Mouse (Mus musculus): ENCODE data around the gene C8g.

The C8g gene

GRCm38 (mm10) chr2:25467606-25468303, 33.8 kb downstream of the C8g start:
- no peak for DNase-seq (ENCODE audit: low read depth)

GRCm38 (mm10) chr2:25465816-25466635, 35.5 kb downstream of the C8g start:
- DNase-seq (ENCODE audit: low read depth), result peak; percentile 34

DNA sequence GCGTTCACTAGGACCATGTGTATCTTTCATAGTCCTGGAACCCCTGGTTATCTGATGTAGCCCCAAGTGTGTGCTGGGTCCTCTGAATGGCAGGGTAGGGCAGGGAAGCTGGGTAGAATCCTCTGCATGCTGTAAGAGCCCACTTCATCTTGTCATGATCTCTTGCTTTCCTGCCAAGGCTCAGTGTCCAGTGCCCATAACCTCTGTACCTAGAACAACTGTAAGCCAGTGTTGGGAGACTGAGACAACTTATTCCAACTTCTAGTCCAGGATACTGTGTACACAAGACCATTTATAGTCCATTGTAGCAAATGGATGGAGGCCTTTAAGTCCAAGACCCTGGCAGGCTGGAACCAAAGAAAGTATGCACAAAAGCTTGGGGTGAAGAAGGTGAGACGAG, 36.3 kb downstream of the C8g start:
- no peak for DNase-seq (ENCODE audit: low read depth)

- no peak for DNase-seq (ENCODE audit: low read depth)
Measured at GRCm38 (mm10) chr2:25463630-25464029, 37.9 kb downstream of the C8g start.

DNA sequence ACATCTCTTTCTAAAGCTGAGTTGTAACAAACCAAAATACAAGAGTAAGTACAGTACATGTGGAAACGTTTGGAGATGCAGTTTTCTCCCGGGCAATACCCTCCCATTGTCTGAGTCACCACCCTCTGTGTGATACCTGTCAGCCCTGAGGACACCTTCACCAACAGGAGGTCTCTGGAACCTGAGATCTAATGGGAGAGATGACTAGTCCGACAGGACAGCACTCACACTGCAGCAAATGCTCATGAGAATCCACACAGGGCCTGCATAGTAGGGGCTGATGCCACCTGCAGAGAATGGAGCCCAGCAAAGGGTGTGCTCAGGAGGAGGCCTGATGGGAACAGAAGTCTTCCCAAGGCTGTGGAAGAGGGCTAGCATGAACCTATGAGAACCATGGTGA, 40.1 kb downstream of the C8g start:
- no peak for DNase-seq (ENCODE audit: low read depth)

DNA sequence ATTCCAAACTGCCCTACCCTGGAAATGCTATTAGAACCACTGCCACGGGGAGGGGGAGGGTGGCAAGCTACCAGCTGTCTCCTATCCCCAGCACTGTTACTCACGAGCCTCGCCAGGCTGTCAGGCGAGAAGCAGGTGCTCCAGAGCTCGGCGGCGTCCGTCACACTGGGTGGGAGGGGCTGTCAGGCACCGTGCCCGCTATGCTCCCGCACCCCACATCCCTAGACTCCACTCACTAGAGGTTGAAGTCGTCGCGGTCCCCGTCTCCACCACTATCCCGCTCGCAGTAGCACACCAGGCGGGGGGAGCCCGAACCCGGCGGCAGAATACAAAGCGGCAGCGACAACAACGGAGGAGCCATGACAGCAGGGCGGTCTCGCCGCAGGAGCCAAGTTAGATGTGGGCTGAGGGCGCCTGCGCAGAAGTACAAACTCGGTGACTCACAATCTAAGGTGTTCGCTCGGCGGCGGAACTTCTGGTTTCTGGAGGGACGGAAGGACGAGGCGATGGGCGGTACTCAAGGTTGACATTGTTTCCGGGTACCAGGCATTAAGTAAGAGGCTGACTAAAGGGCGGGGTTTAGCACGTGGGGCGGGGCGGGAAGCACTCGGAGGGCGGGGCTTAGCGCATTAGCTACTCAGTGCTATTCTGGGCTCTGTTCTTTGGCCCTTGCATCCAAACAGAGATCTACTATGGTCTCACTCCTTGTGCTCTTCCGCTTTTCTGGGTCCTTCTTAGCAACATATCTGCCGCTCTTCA, 40.8 kb downstream of the C8g start, which contains the start of gene Paxx:
Gene Paxx, minus strand, starts transcription at position 544 of the 759 bp plus-strand sequence.
- DNase-seq (ENCODE audit: low read depth), result peak; percentile 98

DNA sequence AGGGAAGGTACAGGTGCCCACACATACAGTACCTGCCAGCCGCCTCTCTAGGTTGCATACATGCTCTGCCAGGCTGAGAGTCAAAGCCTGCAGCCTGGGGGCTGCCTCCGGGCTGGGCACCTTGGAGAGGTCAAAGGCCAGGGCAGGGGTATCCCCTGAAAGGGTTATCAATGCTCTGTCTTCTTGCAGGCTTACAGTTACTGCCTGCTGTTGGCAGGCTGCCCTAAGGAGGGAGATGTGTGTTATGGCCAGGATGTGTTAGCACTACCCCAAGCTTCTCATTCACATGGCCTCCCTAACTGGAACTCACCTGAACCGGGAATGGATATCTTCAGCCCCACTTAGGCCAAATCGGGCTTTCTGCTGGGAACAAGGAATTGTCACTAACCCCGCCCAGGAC, 41.4 kb downstream of the C8g start:
- peak; percentile 65 for DNase-seq (ENCODE audit: low read depth)

GRCm38 (mm10) chr2:25458911-25459310, 42.6 kb downstream of the C8g start:
- DNase-seq (ENCODE audit: low read depth), result peak; percentile 80

DNA sequence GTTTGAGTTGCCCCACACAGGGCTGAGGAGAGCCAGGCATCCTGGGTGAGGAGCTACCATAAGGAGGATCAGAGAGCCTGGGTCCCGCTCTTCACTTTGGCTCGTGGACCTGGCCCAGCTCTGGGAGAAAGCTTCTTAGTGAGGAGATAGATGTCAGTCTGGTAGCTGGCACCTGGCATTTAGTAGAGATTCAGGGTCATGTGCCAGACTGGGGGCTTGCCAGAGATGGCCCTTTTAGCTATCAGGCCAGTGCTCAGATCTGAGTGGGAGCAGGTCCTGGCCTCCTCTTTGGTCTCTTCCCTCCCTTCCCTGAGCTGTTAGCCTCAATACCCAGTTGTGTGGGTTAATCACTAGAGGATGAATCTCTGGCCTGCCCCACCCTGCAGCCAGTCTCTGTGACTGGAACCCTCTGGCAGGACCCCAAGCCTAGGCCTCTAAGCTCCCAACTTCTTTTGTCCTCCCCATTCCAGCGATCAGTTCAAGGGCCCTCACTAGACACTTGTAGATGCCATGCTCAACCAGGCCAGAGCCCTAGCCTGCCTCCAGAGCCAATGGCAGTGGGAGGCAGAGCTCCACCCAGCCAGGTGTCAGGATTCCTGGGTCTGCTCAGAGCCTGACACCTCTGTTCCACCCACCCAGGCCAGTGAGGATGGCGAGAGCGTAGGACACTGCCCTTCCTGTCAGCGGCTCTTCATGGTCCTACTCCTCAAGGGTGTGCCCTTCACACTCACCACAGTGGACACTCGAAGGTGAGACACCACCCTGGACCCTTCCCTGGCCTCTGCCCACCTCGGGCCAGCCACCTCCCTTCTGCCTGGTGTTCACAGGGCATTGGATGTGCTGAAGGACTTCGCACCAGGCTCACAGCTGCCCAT, 44.3 kb downstream of the C8g start:
- DNase-seq (ENCODE audit: low read depth), result no peak

DNA sequence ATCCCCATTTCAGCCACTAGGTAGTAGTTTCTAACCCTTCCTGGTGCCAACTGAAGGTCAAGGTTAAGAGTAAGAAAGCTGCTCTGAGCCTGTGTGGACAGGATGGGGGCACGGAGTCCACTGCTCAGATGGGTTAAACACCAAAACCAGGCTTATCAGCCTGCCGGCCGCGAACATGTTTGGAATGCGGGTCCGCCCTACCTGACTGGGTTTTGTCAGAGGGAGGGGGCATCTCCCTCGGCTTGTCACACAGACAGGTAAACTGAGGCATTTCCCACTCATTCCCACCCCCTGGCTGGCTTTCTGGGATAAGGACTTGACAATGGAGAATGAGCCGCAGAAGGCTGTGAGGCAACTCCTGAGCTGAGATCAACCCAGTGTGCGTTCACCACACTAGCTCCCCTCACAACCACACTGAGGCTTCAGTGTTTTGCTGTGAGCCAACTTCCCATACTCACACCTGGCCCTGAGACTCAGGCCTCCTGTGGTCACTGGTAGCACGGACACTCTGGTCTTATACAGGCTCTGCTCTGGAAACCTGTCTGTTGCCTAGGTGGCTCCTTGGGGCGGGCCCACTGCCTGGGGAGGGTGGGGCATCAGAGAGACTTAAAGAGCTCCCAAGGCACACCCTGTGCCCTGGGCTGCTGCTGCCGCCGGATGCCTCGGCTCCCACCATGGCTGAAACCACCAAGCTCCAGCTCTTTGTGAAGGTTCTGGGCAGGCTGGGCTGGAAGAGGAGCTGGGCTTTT, 45.1 kb downstream of the C8g start, which contains the start of gene Clic3:
Gene Clic3, plus strand, starts transcription at position 634 of the 749 bp plus-strand sequence.
- DNase-seq (ENCODE audit: low read depth), result no peak

DNA sequence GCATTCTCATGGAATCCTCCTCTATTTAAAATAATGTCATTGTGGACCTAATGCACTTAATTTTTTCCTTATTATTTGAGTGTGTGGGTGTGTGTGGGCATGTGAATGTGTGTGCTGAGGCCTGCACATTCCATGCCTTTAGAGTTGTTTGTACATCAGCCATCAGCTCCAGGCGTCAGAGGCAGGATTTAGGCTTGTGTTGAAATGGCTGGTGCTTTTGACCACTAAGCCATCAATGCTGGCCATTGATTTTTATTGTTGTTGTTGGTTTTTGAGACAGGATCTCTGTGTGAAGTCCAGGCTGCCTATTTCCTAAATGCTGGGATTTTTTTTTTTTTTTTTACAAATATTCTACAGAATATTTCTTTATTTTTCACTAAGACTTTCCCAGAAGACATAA, 48.6 kb downstream of the C8g start:
- DNase-seq (ENCODE audit: low read depth), result no peak

GRCm38 (mm10) chr2:25450853-25451647, 50.5 kb downstream of the C8g start:
- peak; percentile 39 for DNase-seq (ENCODE audit: low read depth)
